Comparison of ENCODE assay signal across 27 mouse cellular contexts in the genomic region with DNA sequence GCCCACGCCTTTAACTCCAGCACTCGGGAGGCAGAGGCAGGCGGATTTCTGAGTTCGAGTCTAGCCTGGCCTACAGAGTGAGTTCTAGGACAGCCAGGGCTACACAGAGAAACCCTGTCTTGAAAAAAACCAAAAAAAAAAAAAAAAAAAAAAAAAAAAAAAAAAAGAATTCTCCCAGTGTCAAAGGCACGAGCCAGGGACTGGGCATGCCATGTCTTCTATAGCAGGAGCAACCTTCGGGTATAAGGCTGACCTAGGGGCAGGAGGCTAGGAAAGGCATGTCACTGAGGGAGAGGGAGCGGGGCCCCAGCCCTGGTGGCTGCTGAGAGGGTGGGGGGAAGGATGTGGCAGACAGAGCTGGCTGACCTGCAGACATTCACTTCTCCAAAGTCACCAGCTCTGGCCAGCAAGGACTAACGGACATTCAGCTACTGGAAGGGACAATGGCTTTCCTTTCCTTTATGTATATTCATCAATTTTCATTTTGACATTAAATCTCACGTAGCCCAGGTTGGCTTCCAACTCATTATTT. TPM values are rescaled to one million over a fixed set of nuclear protein-coding genes. Genes with fewer than 3 reads are reported as not detected.
DNase-seq lines count a peak whose midpoint lies in the region; ATAC-seq and TF ChIP-seq lines count a peak whose summit lies in the region.
"Had no signal": no experiment of that assay in that cellular context is flagged by ENCODE, and none has a peak within 500 bp of the region (broad histone marks: within the 10 kb centered on the region; RNA-seq: fewer than 3 reads in every experiment).

No protein-coding gene starts in this region.

- TF ChIP-seq CTCF in gastrocnemius, adult 2 months (IDR thresholded peaks at IDR 0.05), result no peak

- H3K27ac ChIP-seq in liver, embryonic 11.5 days (ENCODE audit: low read depth, low read length), result no peak overlapping the region
- no peak overlapping the region for H3K27ac ChIP-seq in gastrocnemius, adult 2 months
- H3K27ac ChIP-seq: forebrain, embryonic 10.5 days; forebrain, embryonic 13.5 days; heart, adult 2 months; heart, embryonic 10.5 days; heart, embryonic 13.5 days; hindbrain, embryonic 13.5 days; intestine, embryonic 15.5 days had no signal

- no peak overlapping the region for H3K4me2 ChIP-seq in liver, embryonic 11.5 days
- H3K4me2 ChIP-seq: forebrain, embryonic 13.5 days; heart, embryonic 13.5 days; hindbrain, embryonic 13.5 days; intestine, embryonic 15.5 days had no signal

- H3K4me1 ChIP-seq in liver, embryonic 11.5 days (replicated peaks; ENCODE audit: control insufficient read depth, insufficient read depth, low read length), result no peaks in the 10 kb centered on the region

- intact Hi-C loops in gastrocnemius, adult 2 months (cut with DNase I), result no loop called here

- no peak overlapping the region for H3K9ac ChIP-seq in liver, embryonic 11.5 days (ENCODE audit: low read depth, low read length)
- H3K9ac ChIP-seq: forebrain, embryonic 13.5 days; heart, embryonic 13.5 days; hindbrain, embryonic 13.5 days; intestine, embryonic 15.5 days had no signal

- ATAC-seq in liver, embryonic 11.5 days (replicated peaks; ENCODE audit: low FRiP score), result no peak
- ATAC-seq in granulocyte monocyte progenitor cell, adult 5-6 weeks (replicated peaks; ENCODE audit: poor library complexity, severe bottlenecking), result peak; percentile 58
- ATAC-seq in megakaryocyte, adult 5-6 weeks (ENCODE audit: poor library complexity, severe bottlenecking), result peak; percentile 77
- ATAC-seq: activated CD4-positive, CD25-positive, alpha-beta regulatory T cell, adult 4 months; forebrain, embryonic 13.5 days; forebrain, embryonic 16.5 days; hindbrain, embryonic 16.5 days; intestine, embryonic 15.5 days had no signal

- H3K9me3 ChIP-seq in liver, embryonic 11.5 days (ENCODE audit: control insufficient read depth, low read length), result no peaks in the 10 kb centered on the region
- H3K9me3 ChIP-seq: forebrain, embryonic 10.5 days; forebrain, embryonic 13.5 days; heart, embryonic 10.5 days; heart, embryonic 13.5 days; hindbrain, embryonic 13.5 days; intestine, embryonic 15.5 days had no signal

- H3K36me3 ChIP-seq in liver, embryonic 11.5 days (ENCODE audit: control insufficient read depth, insufficient read depth, low read length), result no peaks in the 10 kb centered on the region
- H3K36me3 ChIP-seq: forebrain, embryonic 10.5 days; heart, embryonic 10.5 days; heart, embryonic 13.5 days; hindbrain, embryonic 13.5 days; intestine, embryonic 15.5 days had no signal

- peak; percentile 19 for DNase-seq in liver
- DNase-seq in liver, embryonic 11.5 days (ENCODE audit: low spot score), result no peak
- no peak for DNase-seq in cerebellum, adult 9-11 months
- DNase-seq in gastrocnemius, adult 2 months, result no peak
- DNase-seq in kidney, adult 8-10 months, result no peak
- no peak for DNase-seq in retina, postnatal 1 day
- DNase-seq: adrenal gland, adult 8-10 months; adrenal gland, postnatal 25 days; B cell, adult 2 months; cerebellum, adult 11-12 months; cerebellum, postnatal 10 days; cerebellum, postnatal 36 days; gastrocnemius, postnatal 25 days; heart, adult 2 months; heart, postnatal 14 days; heart, postnatal 4 days had no signal

- 68% methylated on average over 9 of the region's 9 CpGs for WGBS in liver, embryonic 11.5 days

- no peaks in the 10 kb centered on the region for H3K27me3 ChIP-seq in liver, embryonic 11.5 days (replicated peaks; ENCODE audit: control insufficient read depth, insufficient read depth, low read length)
- H3K27me3 ChIP-seq: forebrain, embryonic 13.5 days; heart, embryonic 13.5 days; hindbrain, embryonic 13.5 days; intestine, embryonic 15.5 days had no signal

- H3K4me3 ChIP-seq in liver, embryonic 11.5 days (ENCODE audit: low read depth, low read length), result no peak overlapping the region
- H3K4me3 ChIP-seq in gastrocnemius, adult 2 months, result no peak overlapping the region
- H3K4me3 ChIP-seq: forebrain, embryonic 10.5 days; forebrain, embryonic 13.5 days; heart, adult 2 months; heart, embryonic 10.5 days; heart, embryonic 13.5 days; hindbrain, embryonic 13.5 days; intestine, embryonic 15.5 days had no signal

RNA-seq across cellular contexts. Expression of a gene that starts 12.2 kb away (rescaled TPM):
- 93.7 and 99.4 TPM in 2 replicates for polyA plus RNA-seq in liver, embryonic 11.5 days (2014; fragmentation: Nextera tagmentation; extraction: Ambion mirVana)
- 966 and 1,044 TPM in 2 replicates for total RNA-seq in granulocyte monocyte progenitor cell, adult 5-6 weeks (2014; fragmentation: Nextera tagmentation)
- total RNA-seq in granulocyte monocyte progenitor cell, adult 5-6 weeks (2017), result 864 and 928 TPM in 2 replicates
- 189 and 201 TPM in 2 replicates for total RNA-seq in megakaryocyte, adult 5-6 weeks (2015)
- total RNA-seq in megakaryocyte, adult 5-6 weeks (2017), result 259 and 283 TPM in 2 replicates
- total RNA-seq in gastrocnemius, adult 2 months (2021), result 1 to 10 TPM; 3.9 to 5.5 TPM

RNA-seq across cellular contexts. Expression of a gene that starts 50.1 kb away (rescaled TPM):
- 21.2 and 24.8 TPM in 2 replicates for polyA plus RNA-seq in liver, embryonic 11.5 days (2014; fragmentation: Nextera tagmentation; extraction: Ambion mirVana)
- 3.2 and 3.9 TPM in 2 replicates for total RNA-seq in granulocyte monocyte progenitor cell, adult 5-6 weeks (2014; fragmentation: Nextera tagmentation)
- total RNA-seq in granulocyte monocyte progenitor cell, adult 5-6 weeks (2017), result 2.4 and 2.9 TPM in 2 replicates
- 1.0 and 1.5 TPM in 2 replicates for total RNA-seq in megakaryocyte, adult 5-6 weeks (2015)
- total RNA-seq in megakaryocyte, adult 5-6 weeks (2017), result 0.37 and 1.1 TPM in 2 replicates
- total RNA-seq in gastrocnemius, adult 2 months (2021), result 1 to 10 TPM; 2.0 to 2.1 TPM
- polyA plus RNA-seq: activated CD4-positive, CD25-positive, alpha-beta regulatory T cell, adult 4 months had no signal

Comparison
In these comparisons a context has a peak if more than half of its experiments do, and no peak if none do; other contexts are left out.
1. RNA of a gene that starts 12.2 kb away (total RNA-seq): 864 to 1,044 TPM in granulocyte monocyte progenitor cell, adult 5-6 weeks and 189 to 283 TPM in megakaryocyte, adult 5-6 weeks; 3.9 to 5.5 TPM in gastrocnemius, adult 2 months; every median in the first group is over 10 times any median in the second.